Mouse (Mus musculus): ENCODE data around the gene Pdia5. TPM values are rescaled to one million over a fixed set of nuclear protein-coding genes. Genes with fewer than 3 reads are reported as not detected.

The Pdia5 gene
- polyA plus RNA-seq, 1 experiment from 2014 or later: 27.7 TPM

Small RNA genes within 50 kb of the gene (microRNA-seq; reads per million reads assigned to microRNA genes)
- not detected for gene Gm25548 (ENCODE audit: borderline number of aligned reads)

Other genes with a start within 250 kb of the Pdia5 start
- 43.2 and 51.2 TPM in 2 replicates for gene Sec22a, start 127.0 kb downstream of the Pdia5 start, polyA plus RNA-seq (2014; fragmentation: Nextera tagmentation; extraction: Ambion mirVana)
- gene Sema5b, start 50.3 kb upstream of the Pdia5 start, polyA plus RNA-seq (2014; fragmentation: Nextera tagmentation; extraction: Ambion mirVana): 5.5 and 8.0 TPM in 2 replicates